Mouse (Mus musculus): Measurements from ENCODE around the gene Mog. TPM values are rescaled to one million over a fixed set of nuclear protein-coding genes. Genes with fewer than 3 reads are reported as not detected.
"Not testable (repeated sequence)": the region's sequence is repeated elsewhere in the genome, so short reads cannot be mapped to it uniquely, and the experiment has no call there.

Mog gene
- polyA plus RNA-seq, 1 experiment: not detected

DNA sequence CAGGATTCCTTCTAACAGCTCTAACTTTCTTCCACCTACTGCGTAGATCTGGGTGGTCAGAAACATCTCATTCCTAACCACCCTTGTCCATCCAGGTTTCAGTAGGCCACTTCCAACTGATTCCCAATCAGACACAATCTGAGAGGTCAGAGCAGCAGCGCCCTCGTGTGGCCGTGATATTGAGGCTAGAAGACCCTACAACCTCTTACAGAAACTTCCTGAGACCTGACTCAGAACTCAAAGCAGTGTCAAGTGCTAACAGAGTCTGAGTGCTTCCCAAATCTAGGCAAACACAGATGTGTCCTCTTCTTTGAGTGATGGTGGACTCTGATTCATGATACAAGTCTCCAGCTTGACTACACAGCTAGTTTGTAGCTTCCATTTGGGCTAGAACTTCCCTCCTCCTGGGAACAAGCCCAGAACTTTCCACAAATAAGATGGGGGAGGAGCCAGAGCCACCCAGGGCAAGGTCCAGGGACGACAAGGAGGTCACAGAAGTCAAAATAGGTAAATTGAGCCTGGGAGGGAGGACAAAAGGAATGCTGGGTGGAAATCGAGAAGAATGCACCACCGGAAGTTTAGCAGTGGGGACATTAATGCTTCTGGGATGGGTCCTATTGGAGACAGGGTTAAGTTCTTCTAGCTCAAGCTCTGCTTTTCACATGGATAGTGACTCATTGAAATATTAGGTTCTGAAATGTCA lies 26.0 kb downstream of the Mog start:
- TF ChIP-seq CTCF (IDR thresholded peaks at IDR 0.05; ENCODE audit: borderline replicate concordance, insufficient read depth, low read length): peak; percentile 79; the same call in 1 of the 2 replicates
- TF ChIP-seq POLR2A (IDR thresholded peaks at IDR 0.05; ENCODE audit: low read depth, low read length): no peak
- Histone ChIP-seq H3K27ac (ENCODE audit: insufficient read depth, low read length) (no peak overlapping the region), H3K4me1 (ENCODE audit: control insufficient read depth, insufficient read depth, low read length) (peaks cover 3% of the 10 kb centered on the region; the same call in 1 of the 2 replicates)

DNA sequence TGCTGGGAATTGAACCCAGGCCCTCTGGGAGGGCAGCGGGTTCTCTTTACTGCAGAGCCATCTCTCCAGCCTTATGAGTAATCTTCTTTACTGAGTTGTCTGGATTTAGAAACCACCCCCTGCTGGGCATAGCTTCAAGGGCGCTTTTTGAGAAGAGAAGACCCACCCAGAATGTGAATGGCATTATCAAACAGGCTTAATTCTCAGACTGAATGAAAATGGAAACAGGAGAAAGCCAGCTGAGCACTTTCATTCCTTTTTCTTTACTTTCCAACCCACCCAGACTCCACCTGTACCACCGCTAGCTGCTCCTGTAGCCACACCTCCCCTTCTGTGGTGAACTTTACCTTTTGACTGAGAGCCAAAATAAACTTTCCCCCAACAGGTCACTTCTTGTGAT lies 27.8 kb downstream of the Mog start:
- TF ChIP-seq POLR2A (IDR thresholded peaks at IDR 0.05; ENCODE audit: low read depth, low read length) (no peak), CTCF (IDR thresholded peaks at IDR 0.05; ENCODE audit: borderline replicate concordance, insufficient read depth, low read length) (no peak)
- no peak overlapping the region for H3K27ac ChIP-seq (ENCODE audit: insufficient read depth, low read length)
- H3K4me3 ChIP-seq (ENCODE audit: insufficient read depth, low read length): no peak overlapping the region
- peaks cover 3% of the 10 kb centered on the region; the same call in 1 of the 2 replicates for H3K4me1 ChIP-seq (ENCODE audit: control insufficient read depth, insufficient read depth, low read length)

More for the DNA sequence above, 26.0 kb downstream of the Mog start:
- H3K4me3 ChIP-seq (ENCODE audit: insufficient read depth, low read length): no peak overlapping the region

DNA sequence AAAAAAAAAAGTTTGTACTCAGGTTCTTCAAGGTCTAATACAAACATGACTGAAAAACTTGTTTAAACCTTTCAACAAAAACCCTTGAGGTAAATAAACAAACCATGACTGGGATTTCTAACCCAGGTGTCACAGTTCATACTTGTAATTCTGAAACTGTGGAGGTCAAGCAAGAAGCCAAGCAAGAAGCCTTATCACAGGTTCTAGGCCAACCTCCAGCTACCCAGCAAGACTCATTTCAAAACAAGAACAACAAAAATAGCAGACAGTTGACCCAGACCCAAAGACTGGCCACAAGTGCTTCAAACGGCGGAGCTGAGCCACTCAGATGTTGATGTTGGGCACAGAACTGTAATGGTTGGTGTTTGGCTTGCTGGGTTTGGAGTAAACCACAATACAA lies 28.7 kb downstream of the Mog start:
- no peak overlapping the region for H3K4me3 ChIP-seq (ENCODE audit: insufficient read depth, low read length)
- H3K27ac ChIP-seq (ENCODE audit: insufficient read depth, low read length): no peak overlapping the region
- H3K4me1 ChIP-seq (ENCODE audit: control insufficient read depth, insufficient read depth, low read length): peaks cover 3% of the 10 kb centered on the region; the same call in 1 of the 2 replicates
- TF ChIP-seq CTCF (IDR thresholded peaks at IDR 0.05; ENCODE audit: borderline replicate concordance, insufficient read depth, low read length) (no peak), POLR2A (IDR thresholded peaks at IDR 0.05; ENCODE audit: low read depth, low read length) (no peak)

DNA sequence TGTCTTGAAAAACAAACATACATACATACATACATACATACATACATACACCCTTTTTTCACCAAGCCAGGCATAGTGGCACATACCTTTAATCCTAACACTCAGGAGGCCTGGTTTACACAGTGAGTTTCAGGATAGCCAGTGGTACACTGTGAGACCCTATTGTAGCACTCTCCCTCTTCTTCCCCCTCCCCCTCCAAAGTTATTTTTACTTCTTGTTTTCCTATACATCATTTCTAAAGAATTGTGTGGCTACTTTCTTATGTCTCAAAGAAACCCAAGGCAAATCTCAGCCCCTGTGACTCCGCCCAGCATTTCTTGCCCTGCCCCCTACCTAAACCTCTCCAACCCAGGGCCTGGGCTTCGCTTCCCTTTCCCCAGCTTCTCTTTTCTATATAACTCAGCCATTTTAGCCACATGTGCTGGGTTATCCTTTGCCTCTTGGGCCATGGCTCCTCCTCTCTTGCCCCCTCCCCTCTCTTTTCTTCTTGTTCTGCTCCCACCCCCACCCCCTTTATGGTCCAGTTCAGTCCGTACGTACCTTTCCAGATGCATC lies 29.4 kb downstream of the Mog start:
- peaks cover 3% of the 10 kb centered on the region; the same call in 1 of the 2 replicates for H3K4me1 ChIP-seq (ENCODE audit: control insufficient read depth, insufficient read depth, low read length)
- no peak overlapping the region for H3K4me3 ChIP-seq (ENCODE audit: insufficient read depth, low read length)
- TF ChIP-seq CTCF (IDR thresholded peaks at IDR 0.05; ENCODE audit: borderline replicate concordance, insufficient read depth, low read length): no peak
- no peak for TF ChIP-seq POLR2A (IDR thresholded peaks at IDR 0.05; ENCODE audit: low read depth, low read length)
- H3K27ac ChIP-seq (ENCODE audit: insufficient read depth, low read length): no peak overlapping the region

DNA sequence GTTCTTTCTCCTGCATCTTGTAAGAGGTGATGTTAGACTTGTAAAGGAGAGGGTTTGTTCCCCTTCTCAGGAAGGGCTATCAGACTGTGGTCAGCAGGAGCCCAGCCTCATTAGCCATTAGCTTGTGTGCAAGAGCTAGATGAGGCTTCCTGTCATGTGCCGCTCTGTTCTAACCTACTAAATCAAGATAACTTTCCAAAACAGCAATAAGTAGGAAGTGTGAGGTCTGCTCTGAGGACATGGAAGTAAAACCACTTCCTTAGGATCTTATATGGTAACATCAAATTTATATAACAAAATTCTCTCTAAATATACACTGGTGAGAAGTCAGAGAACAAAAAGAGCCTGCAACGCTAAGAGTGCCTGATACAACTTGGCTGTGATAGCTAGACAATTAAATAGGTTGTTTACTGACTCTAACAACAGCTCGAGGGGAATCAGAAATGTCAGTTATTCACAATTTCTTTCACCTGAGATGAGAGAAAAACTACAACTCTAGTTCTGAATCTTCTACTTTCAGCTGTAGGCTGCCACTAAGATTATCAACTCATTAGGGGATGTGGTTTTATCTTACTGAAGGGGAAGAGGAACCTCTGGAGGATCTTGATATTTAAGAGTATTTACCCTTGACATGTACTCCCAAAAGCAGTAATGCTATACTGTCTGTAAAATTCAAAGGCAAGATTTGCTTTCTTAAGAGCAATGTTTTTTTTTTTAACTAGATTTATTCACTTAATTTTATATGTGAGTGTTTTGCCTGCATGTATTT lies 30.7 kb downstream of the Mog start:
- Histone ChIP-seq H3K27ac (ENCODE audit: insufficient read depth, low read length) (no peak overlapping the region), H3K4me1 (ENCODE audit: control insufficient read depth, insufficient read depth, low read length) (peaks cover 3% of the 10 kb centered on the region; the same call in 1 of the 2 replicates), H3K4me3 (ENCODE audit: insufficient read depth, low read length) (no peak overlapping the region)
- TF ChIP-seq CTCF (IDR thresholded peaks at IDR 0.05; ENCODE audit: borderline replicate concordance, insufficient read depth, low read length) (no peak), POLR2A (IDR thresholded peaks at IDR 0.05; ENCODE audit: low read depth, low read length) (no peak)

DNA sequence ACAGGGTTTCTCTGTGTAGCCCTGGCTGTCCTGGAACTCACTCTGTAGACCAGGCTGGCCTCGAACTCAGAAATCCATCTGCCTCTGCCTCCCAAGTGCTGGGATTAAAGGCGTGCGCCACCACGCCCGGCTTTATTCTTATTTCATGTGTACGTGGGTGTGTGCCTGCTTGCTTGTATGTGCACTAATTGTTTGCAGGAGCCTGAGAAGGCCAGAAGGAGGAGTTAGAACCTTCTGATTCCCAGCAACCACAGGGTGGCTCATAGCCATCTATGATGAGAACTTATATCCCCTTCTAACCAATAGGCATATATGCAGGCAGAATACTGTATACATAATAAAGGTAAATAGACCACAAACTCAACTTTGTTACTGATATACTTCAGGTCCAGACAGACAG lies 32.6 kb downstream of the Mog start:
- not testable (repeated sequence) for H3K4me3 ChIP-seq (ENCODE audit: insufficient read depth, low read length); H3K27ac ChIP-seq (ENCODE audit: insufficient read depth, low read length); H3K4me1 ChIP-seq (ENCODE audit: control insufficient read depth, insufficient read depth, low read length)

DNA sequence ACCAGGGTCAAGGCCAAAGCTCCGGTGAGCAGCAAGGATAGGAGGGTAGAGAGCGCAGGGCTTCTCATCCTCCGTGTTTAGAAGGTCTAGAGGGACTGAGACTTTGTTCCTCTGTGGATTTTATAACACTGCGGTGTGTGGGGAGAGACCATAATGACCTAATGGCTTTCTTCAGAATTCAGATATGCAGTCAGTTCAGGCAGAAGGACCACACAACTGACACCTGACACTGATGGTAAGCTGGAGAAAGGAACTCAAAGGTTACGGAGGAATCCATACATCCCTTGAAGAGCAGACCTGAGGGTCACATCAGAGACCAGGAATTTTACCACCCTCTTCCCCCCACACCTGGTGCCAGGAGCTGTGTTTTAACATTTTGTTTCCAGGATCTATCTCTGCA lies 33.8 kb downstream of the Mog start, which contains the start of gene H2-M5:
Gene H2-M5, minus strand, starts transcription at position 101 of the 400 bp plus-strand sequence.
- H3K4me3 ChIP-seq (ENCODE audit: insufficient read depth, low read length): no peak within 1 kb of the TSS
- H3K4me1 ChIP-seq (ENCODE audit: control insufficient read depth, insufficient read depth, low read length): no peaks in the 10 kb centered on the region
- H3K27ac ChIP-seq (ENCODE audit: insufficient read depth, low read length): no peak within 1 kb of the TSS
- TF ChIP-seq POLR2A (IDR thresholded peaks at IDR 0.05; ENCODE audit: low read depth, low read length) (no peak), CTCF (IDR thresholded peaks at IDR 0.05; ENCODE audit: borderline replicate concordance, insufficient read depth, low read length) (no peak)

DNA sequence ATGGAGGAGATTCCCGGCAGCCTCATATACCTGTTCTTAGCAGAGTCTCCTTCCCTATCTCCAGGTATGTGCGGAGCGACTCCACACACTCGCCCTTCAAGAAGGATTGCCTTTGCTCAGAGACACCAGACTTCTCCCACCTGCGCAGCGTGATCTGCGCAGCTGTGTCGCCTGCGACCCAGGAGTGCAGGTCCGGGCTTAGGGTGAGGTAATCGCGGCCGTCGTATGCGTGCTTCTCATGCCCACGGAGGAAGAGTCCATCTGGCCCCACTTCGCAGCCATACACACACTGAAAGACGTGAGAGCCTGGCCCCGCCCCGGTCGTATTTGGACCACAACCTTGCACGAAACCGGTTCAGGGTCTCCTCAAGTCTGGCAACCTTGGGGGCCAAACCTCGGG lies 34.7 kb downstream of the Mog start:
- no peaks in the 10 kb centered on the region for H3K4me1 ChIP-seq (ENCODE audit: control insufficient read depth, insufficient read depth, low read length)
- no peak overlapping the region for H3K27ac ChIP-seq (ENCODE audit: insufficient read depth, low read length)
- TF ChIP-seq POLR2A (IDR thresholded peaks at IDR 0.05; ENCODE audit: low read depth, low read length): no peak
- TF ChIP-seq CTCF (IDR thresholded peaks at IDR 0.05; ENCODE audit: borderline replicate concordance, insufficient read depth, low read length): no peak
- no peak overlapping the region for H3K4me3 ChIP-seq (ENCODE audit: insufficient read depth, low read length)

DNA sequence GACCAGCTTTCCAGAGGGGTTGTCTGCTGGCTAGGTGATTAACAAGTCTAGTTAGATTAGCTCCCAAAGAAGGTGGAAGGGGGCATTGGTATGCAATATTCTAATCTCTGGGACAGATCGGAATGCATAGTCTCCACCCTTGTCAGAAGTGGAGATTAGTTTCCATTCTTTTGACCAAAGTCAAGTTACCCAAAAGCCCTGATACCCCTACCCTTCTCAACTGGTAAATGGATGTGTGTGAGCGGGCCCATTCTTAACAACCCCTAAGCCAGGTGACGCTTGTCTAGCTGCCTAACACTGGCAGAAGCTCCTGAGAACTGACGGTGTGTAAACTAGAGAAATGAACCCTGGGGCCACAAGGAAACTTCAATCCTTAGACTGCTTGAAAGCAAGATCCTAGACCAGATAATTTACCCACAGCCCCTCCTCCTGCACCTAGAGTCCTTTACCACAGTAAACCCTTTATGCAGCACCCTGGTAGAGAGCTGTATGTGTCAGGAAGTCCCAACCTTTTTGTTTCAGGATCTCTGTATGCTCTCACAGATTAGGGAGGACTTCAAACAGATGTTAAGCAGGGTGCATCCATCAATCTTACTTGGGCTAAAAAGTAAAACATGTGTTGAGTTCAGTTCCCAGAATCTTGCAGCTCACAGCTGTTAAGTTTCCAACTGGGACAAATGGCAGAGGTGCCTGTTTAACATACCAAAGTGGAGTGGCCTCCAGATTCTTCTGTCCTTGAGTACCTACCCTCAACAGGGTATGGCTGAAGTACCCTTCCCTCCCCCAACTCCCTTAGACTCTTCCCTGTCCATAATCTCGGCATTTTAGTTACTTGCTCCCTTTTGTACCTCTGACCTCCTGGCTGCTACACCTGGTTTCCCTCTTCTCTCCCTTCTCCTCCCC lies 40.7 kb downstream of the Mog start:
- TF ChIP-seq CTCF (IDR thresholded peaks at IDR 0.05; ENCODE audit: borderline replicate concordance, insufficient read depth, low read length): no peak
- no peak for TF ChIP-seq POLR2A (IDR thresholded peaks at IDR 0.05; ENCODE audit: low read depth, low read length)
- Histone ChIP-seq H3K27ac (ENCODE audit: insufficient read depth, low read length) (no peak overlapping the region), H3K4me3 (ENCODE audit: insufficient read depth, low read length) (no peak overlapping the region), H3K4me1 (ENCODE audit: control insufficient read depth, insufficient read depth, low read length) (no peaks in the 10 kb centered on the region)

All from embryonic fibroblast, embryonic 13.5 days (primary cell).